Mouse (Mus musculus): ENCODE data around the gene Gm10073. TPM values are rescaled to one million over a fixed set of nuclear protein-coding genes. Genes with fewer than 3 reads are reported as not detected.

Gm10073 gene
- polyA plus RNA-seq, 1 experiment from 2014 or later, result 11.1 TPM

DNA sequence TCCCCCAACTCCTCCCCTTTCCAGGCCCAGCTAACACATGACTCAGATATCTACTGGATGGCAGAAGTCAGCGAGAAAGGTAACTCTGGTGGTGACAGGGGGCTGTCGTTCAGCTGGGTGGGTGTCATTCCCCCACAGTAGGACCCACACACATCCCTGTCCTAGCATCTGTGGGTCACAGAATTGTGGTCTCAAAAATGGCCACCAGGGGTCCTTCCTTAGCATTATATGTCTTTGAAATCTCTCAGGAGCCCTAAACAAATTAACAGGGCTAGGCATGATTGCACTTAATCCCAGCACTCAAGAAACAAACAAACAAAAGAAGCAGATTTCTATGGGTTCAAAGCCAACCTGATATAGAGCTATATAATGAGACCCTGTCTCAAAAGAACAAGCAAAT, 28.1 kb downstream of the Gm10073 start:
- no peak overlapping the region for H3K9ac ChIP-seq (replicated peaks)
- WGBS, result 92% methylated on average over 2 of the region's 2 CpGs
- no peaks in the 10 kb centered on the region for H3K4me1 ChIP-seq
- no peaks in the 10 kb centered on the region for H3K36me3 ChIP-seq
- H3K27me3 ChIP-seq (replicated peaks), result no peaks in the 10 kb centered on the region
- no peak overlapping the region for H3K4me2 ChIP-seq
- H3K9me3 ChIP-seq (replicated peaks), result no peaks in the 10 kb centered on the region
- no peak for ATAC-seq (ENCODE audit: low FRiP score)
- no peak overlapping the region for H3K27ac ChIP-seq (replicated peaks)
- no peak overlapping the region for H3K4me3 ChIP-seq (replicated peaks)

DNA sequence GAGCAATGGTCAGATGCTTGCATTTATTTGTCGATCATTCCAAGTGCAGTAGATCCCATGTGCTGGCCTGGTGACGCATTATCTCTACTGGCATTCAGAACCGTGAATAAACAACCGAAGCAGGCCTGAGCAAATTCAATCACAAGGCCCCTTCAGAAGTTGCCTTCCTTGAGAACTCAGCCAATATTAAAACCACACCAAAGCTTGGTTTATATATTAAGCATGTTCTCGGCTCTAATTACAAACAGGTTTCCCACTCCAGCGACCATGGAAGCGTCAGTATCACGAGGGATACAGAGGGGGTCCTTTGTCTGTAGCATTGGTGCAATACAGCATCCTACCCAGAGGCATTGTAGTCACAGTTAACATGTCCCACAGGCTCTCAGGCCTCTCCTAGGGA, 30.2 kb downstream of the Gm10073 start:
- WGBS, result 80% methylated on average over 8 of the region's 8 CpGs
- Histone ChIP-seq H3K27me3 (replicated peaks) (no peaks in the 10 kb centered on the region), H3K9ac (replicated peaks) (no peak overlapping the region), H3K36me3 (no peaks in the 10 kb centered on the region), H3K4me3 (replicated peaks) (no peak overlapping the region), H3K9me3 (replicated peaks) (no peaks in the 10 kb centered on the region), H3K4me1 (peaks cover 12% of the 10 kb centered on the region; the same call in 1 of the 2 replicates), H3K27ac (replicated peaks) (no peak overlapping the region), H3K4me2 (no peak overlapping the region)
- ATAC-seq (ENCODE audit: low FRiP score), result no peak

DNA sequence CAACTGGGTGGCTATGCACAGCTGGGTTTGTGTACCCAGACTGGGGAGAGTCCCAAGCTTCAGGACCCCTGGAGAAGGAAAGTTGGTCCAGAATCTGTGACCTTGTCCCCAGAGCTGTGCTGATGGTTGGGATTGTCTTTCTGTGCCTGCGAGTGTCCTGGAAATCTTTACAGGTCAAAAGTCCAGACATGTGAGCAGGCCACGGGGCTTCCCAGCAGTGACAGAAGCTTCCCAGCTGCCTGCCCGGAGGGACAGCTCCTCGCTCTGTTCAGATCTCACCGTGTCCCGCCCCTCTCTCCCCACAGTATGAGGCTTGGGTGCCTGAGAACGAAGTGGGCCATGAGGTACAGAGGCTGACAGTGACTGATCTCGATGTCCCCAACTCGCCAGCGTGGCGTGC, 32.3 kb downstream of the Gm10073 start:
- no peaks in the 10 kb centered on the region for H3K9me3 ChIP-seq (replicated peaks)
- no peak overlapping the region for H3K4me3 ChIP-seq (replicated peaks)
- no peaks in the 10 kb centered on the region for H3K36me3 ChIP-seq
- ATAC-seq (ENCODE audit: low FRiP score), result no peak
- no peak overlapping the region for H3K4me2 ChIP-seq
- no peak overlapping the region for H3K27ac ChIP-seq (replicated peaks)
- 84% methylated on average over 11 of the region's 11 CpGs for WGBS
- peaks cover 12% of the 10 kb centered on the region; the same call in 1 of the 2 replicates for H3K4me1 ChIP-seq
- H3K27me3 ChIP-seq (replicated peaks), result no peaks in the 10 kb centered on the region
- H3K9ac ChIP-seq (replicated peaks), result no peak overlapping the region

DNA sequence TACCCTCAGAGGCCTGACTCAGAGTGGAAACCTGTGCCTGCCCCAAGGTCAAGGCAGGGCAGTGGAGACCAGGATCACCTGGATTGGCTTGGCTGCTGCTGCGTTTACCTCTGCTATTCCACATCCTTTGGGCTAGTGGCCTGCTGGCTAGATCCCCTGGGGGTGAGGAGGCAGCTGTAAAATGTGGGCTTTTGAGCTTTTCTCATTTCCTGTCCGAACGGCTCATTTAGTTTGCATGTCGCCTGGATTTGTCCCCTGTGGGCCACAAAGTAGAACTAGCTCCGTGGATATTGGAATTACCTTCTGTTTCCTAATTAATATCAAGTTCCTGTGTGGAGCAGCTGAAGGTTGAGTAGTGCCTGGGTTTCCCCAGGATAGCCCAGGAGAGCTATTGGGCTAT, 34.1 kb downstream of the Gm10073 start:
- 0 out of 2 replicates have a peak overlapping the region, but pooled peaks have one; percentile 2 for H3K27ac ChIP-seq (replicated peaks)
- no peaks in the 10 kb centered on the region for H3K9me3 ChIP-seq (replicated peaks)
- H3K27me3 ChIP-seq (replicated peaks), result no peaks in the 10 kb centered on the region
- H3K36me3 ChIP-seq, result no peaks in the 10 kb centered on the region
- H3K4me3 ChIP-seq (replicated peaks), result no peak overlapping the region
- no peak overlapping the region for H3K4me2 ChIP-seq
- no peak overlapping the region for H3K9ac ChIP-seq (replicated peaks)
- H3K4me1 ChIP-seq, result peaks cover 12% of the 10 kb centered on the region; the same call in 1 of the 2 replicates
- 23% methylated on average over 5 of the region's 5 CpGs for WGBS
- no peak for ATAC-seq (ENCODE audit: low FRiP score)

DNA sequence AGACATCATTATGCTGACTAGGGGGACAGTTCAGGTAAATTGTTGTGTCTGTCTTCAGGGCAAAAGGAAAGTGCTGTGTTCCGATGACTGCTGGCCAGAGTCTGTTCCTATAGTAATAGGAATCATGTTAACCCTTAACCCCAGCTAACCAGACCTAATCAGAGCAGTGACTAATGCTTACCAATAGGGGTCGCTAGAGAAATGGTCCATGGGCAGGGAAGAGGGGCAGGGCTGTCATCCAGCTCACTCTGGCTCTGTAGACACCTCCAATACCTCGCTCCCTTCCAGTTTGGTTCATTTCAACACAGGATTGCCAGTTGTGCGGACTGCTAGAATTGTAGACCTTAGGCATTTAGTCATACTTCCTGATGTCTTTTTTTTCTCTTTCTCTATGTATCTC, 37.8 kb downstream of the Gm10073 start:
- Histone ChIP-seq H3K4me3 (replicated peaks) (no peak overlapping the region), H3K4me1 (peaks cover 12% of the 10 kb centered on the region; the same call in 1 of the 2 replicates), H3K36me3 (no peaks in the 10 kb centered on the region), H3K4me2 (no peak overlapping the region), H3K9me3 (replicated peaks) (no peaks in the 10 kb centered on the region), H3K27me3 (replicated peaks) (no peaks in the 10 kb centered on the region), H3K9ac (replicated peaks) (no peak overlapping the region), H3K27ac (replicated peaks) (no peak overlapping the region)
- ATAC-seq (ENCODE audit: low FRiP score), result no peak
- WGBS, result 80% methylated on average over 4 of the region's 4 CpGs

DNA sequence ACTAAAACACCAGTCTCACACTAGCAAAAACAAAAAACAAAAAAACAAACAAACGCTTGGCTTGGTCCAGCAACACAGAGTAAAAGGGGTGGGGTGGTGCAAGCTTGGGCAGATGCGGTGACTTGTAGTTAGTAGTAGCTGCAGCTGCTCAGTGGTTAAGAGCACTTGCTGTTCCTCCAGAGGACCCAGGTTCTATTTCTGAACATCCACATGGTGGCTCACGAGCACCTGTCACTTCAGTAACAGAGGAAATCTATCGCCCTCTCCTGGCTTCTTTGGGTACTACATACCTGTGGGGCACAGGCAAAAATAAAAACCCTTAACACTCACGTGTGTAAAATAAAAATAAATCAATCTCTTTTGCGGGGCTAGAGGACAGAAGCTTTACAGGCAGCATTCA, 38.8 kb downstream of the Gm10073 start:
- no peaks in the 10 kb centered on the region for H3K9me3 ChIP-seq (replicated peaks)
- no peak for ATAC-seq (ENCODE audit: low FRiP score)
- WGBS, result 42% methylated on average over 6 of the region's 6 CpGs
- H3K36me3 ChIP-seq, result no peaks in the 10 kb centered on the region
- no peak overlapping the region for H3K9ac ChIP-seq (replicated peaks)
- H3K27me3 ChIP-seq (replicated peaks), result no peaks in the 10 kb centered on the region
- no peak overlapping the region for H3K27ac ChIP-seq (replicated peaks)
- H3K4me2 ChIP-seq, result no peak overlapping the region
- H3K4me1 ChIP-seq, result peaks cover 8% of the 10 kb centered on the region; the same call in 1 of the 2 replicates
- no peak overlapping the region for H3K4me3 ChIP-seq (replicated peaks)

DNA sequence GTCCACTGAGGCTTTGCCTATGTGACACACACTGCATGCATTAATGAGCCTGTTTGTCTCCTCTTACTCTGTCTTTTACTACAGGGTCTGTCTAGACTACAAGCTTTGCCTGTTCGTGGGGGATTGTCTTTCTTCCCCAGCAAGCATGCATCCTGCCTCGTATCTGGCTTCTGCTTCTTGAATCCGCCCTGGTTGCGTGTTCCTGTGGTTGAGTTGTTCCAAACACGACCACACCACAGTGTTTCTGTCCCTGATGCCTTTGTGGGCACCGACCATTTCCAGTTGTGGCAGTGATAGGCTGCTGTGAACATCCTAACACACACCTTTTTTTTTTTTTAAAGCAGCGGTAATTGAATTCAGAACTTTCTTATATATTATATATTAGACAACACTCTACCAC, 39.6 kb downstream of the Gm10073 start:
- ATAC-seq (ENCODE audit: low FRiP score), result no peak
- Histone ChIP-seq H3K4me1 (peaks cover 1% of the 10 kb centered on the region; the same call in 1 of the 2 replicates), H3K27me3 (replicated peaks) (no peaks in the 10 kb centered on the region), H3K36me3 (no peaks in the 10 kb centered on the region), H3K4me3 (replicated peaks) (no peak overlapping the region), H3K27ac (replicated peaks) (no peak overlapping the region), H3K4me2 (no peak overlapping the region), H3K9ac (replicated peaks) (no peak overlapping the region), H3K9me3 (replicated peaks) (no peaks in the 10 kb centered on the region)
- 75% methylated on average over 7 of the region's 7 CpGs for WGBS

DNA sequence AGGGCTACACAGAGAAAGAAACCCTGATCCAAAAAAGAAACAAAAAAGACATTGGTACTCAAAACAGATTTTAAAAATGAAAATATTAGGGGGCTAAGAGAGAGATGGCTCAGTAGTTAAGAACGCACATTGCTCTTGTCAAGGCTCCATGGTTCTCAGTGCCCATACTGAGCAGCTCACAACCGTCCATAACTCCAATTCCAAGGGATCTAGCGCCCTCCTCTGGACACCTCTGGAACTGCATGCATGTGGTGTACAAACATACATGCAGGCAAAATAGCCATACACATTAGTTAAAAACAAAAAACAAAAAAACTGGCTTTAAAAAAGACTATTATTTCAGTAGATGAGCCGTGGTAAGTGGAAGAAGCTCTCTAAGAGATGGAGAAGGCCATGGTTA, 42.7 kb downstream of the Gm10073 start:
- 80% methylated on average over 4 of the region's 4 CpGs for WGBS
- no peaks in the 10 kb centered on the region for H3K36me3 ChIP-seq
- no peak overlapping the region for H3K4me3 ChIP-seq (replicated peaks)
- no peak overlapping the region for H3K27ac ChIP-seq (replicated peaks)
- H3K9ac ChIP-seq (replicated peaks), result no peak overlapping the region
- H3K9me3 ChIP-seq (replicated peaks), result no peaks in the 10 kb centered on the region
- H3K27me3 ChIP-seq (replicated peaks), result no peaks in the 10 kb centered on the region
- H3K4me2 ChIP-seq, result no peak overlapping the region
- no peak for ATAC-seq (ENCODE audit: low FRiP score)
- H3K4me1 ChIP-seq, result no peaks in the 10 kb centered on the region

DNA sequence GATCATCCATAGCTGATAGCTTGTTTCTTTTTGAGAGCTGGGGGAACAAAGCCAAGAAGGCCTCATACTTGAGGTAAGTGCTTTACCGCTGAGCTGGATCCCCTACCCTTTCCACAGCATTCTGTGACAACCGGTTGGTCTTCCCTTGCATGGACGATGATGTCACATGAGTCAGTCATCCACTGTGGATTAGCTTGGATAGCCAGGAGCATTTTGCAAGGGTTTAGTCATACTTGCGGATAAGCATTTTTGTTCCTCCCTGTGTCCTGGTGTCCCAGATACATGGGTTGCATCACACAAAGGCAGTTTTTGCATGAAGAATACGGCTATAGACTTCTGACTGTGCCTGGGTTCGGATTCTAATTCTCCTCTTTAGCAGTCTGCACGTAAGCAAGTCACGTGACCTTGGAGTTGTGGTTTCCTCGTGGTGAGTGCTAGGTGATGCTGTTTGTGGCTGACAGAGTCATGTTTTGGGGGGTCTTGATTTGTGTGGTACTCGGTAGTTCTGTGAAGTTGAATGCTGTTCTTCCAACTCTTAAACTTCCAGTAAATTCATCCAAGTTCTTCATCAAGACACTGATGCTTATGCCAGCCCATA, 43.3 kb downstream of the Gm10073 start:
- 96% methylated on average over 10 of the region's 10 CpGs for WGBS
- H3K4me1 ChIP-seq, result no peaks in the 10 kb centered on the region

DNA sequence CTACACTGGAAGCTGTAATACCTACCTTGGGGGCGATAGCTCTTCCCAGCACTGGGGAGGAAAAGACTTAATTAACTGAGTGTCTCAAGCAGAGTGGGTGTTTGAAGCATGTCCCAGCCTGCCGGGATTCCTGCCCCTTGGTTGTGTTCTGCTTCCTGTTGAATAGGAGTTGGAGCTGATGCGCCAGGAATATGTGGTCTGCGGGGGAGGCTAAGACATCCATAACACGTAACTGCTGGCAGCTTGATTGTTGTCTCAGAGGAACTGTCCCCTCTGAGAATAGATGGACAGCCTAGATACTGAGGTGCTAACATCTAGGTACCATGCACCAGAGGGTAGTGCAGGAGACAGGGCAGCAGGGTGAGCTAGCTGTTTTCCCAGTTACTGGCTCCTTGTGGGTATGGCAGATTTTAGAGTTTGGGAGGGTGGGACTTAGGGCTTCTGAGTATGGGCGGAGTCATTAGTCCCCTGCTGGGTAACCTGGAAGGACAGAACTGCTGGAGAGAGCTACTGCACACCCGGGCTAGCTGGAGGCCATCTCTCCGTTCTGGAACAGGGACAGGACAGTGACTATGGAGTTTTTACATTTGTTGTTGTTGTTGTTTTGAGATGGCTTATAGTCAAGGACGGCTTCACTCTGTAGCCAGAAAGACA, 44.5 kb downstream of the Gm10073 start:
- no peaks in the 10 kb centered on the region for H3K9me3 ChIP-seq (replicated peaks)
- H3K36me3 ChIP-seq, result no peaks in the 10 kb centered on the region
- no peak for ATAC-seq (ENCODE audit: low FRiP score)
- no peaks in the 10 kb centered on the region for H3K27me3 ChIP-seq (replicated peaks)
- H3K4me1 ChIP-seq, result no peaks in the 10 kb centered on the region
- H3K9ac ChIP-seq (replicated peaks), result no peak overlapping the region
- H3K27ac ChIP-seq (replicated peaks), result no peak overlapping the region
- 81% methylated on average over 9 of the region's 9 CpGs for WGBS
- no peak overlapping the region for H3K4me3 ChIP-seq (replicated peaks)
- H3K4me2 ChIP-seq, result no peak overlapping the region

More for the DNA sequence above, 43.3 kb downstream of the Gm10073 start:
- Histone ChIP-seq H3K4me2 (no peak overlapping the region), H3K9ac (replicated peaks) (no peak overlapping the region), H3K36me3 (no peaks in the 10 kb centered on the region), H3K27me3 (replicated peaks) (no peaks in the 10 kb centered on the region), H3K9me3 (replicated peaks) (no peaks in the 10 kb centered on the region), H3K27ac (replicated peaks) (no peak overlapping the region), H3K4me3 (replicated peaks) (no peak overlapping the region)
- no peak for ATAC-seq (ENCODE audit: low FRiP score)

DNA sequence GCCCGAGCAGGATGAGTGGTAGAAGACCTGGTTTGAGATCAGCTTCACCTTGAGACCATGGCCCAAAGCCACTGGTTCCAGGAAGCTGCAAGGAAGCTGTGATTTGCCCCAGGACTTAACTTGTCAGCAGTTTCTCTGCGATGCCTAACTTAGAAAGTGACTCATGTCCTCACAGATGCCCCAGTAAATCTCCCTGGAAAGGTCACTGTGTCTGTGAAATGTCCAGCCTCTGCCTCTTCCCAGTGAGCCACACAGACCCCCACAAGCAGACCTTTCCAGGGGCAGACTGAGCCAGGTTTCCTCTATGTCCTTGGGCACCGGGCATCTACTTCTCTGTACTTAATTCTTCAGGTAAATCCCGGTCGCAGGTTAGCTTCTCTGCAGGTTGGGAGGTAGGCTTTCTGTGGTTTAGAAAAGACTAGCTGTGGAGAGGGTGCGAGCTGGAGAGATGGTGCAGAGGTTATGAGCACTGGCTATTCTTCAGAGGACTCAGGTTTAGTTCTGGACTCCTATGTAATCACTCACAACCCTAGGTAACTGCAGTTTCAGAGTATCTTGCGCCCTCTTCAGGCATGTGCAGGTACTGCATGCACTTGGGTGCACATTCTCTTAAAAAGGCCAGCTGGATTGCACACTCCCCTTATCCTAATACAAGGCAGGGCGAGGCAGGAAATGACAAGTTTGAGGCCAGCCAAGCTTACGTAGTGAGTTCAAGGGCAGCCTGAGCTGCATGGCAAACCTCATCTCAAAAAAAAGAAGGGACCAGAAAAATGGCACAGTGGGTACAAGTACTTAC, 45.8 kb downstream of the Gm10073 start:
- 89% methylated on average over 9 of the region's 9 CpGs for WGBS

DNA sequence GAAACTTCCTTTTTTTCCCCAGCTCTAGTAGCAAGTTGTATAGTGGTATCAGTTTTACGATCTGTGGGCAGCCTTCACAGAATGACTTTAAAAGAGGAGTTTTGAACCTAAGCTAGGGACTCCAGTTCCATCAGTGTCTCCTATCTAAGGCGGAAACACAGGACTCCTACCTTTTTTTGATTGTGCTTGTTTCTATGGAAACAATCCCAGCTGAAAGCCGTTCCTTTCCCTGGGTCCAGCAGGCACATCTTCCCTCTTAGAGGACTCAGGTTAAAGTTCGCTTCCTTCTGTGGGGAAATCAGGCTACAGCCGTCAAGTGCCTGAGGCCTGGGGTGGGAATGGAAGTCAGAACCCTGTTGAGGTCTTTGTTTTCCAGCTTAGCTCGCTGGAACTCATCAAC, 46.5 kb downstream of the Gm10073 start:
- H3K4me1 ChIP-seq, result 0 out of 2 replicates have a peak, but pooled peaks cover 3% of the 10 kb centered on the region
- H3K36me3 ChIP-seq, result no peaks in the 10 kb centered on the region
- 61% methylated on average over 6 of the region's 6 CpGs for WGBS
- no peak overlapping the region for H3K4me3 ChIP-seq (replicated peaks)
- no peak overlapping the region for H3K9ac ChIP-seq (replicated peaks)
- H3K27ac ChIP-seq (replicated peaks), result no peak overlapping the region
- no peak for ATAC-seq (ENCODE audit: low FRiP score)
- H3K4me2 ChIP-seq, result no peak overlapping the region
- H3K9me3 ChIP-seq (replicated peaks), result no peaks in the 10 kb centered on the region
- H3K27me3 ChIP-seq (replicated peaks), result no peaks in the 10 kb centered on the region

More for the DNA sequence above, 45.8 kb downstream of the Gm10073 start:
- Histone ChIP-seq H3K9me3 (replicated peaks) (no peaks in the 10 kb centered on the region), H3K4me3 (replicated peaks) (no peak overlapping the region), H3K36me3 (no peaks in the 10 kb centered on the region), H3K9ac (replicated peaks) (no peak overlapping the region), H3K27ac (replicated peaks) (no peak overlapping the region), H3K4me1 (no peaks in the 10 kb centered on the region), H3K4me2 (no peak overlapping the region), H3K27me3 (replicated peaks) (no peaks in the 10 kb centered on the region)
- no peak for ATAC-seq (ENCODE audit: low FRiP score)
